Mouse (Mus musculus): ENCODE measurements around the gene Gdpgp1.

- TF ChIP-seq CTCF (conservative IDR thresholded peaks at IDR 0.05; ENCODE audit: low read length) (no peak), NANOG (IDR thresholded peaks at IDR 0.05; ENCODE audit: borderline replicate concordance, low read length) (no peak; the same call in 1 of the 2 replicates)
These were observed 43.3 kb upstream of the Gdpgp1 start for GRCm38 (mm10) chr7:80189147-80189933.

All from E14TG2a.4 (cell line).